Mouse (Mus musculus) erythroblast, embryonic 14.5 days (primary cell): ENCODE data around the gene Scaf4.

ENCODE experiments used
- GATA1 ChIP-seq: IDR thresholded peaks from 2 replicates; pipeline ENCODE4 v1.6.1; 2012; ENCODE audit warnings: low read length, inconsistent platforms, mixed read lengths
- TAL1 ChIP-seq: IDR thresholded peaks from 3 replicates; pipeline ENCODE4 v1.6.1; 2012; ENCODE audit warnings: low read length, inconsistent platforms, mixed read lengths

DNA sequence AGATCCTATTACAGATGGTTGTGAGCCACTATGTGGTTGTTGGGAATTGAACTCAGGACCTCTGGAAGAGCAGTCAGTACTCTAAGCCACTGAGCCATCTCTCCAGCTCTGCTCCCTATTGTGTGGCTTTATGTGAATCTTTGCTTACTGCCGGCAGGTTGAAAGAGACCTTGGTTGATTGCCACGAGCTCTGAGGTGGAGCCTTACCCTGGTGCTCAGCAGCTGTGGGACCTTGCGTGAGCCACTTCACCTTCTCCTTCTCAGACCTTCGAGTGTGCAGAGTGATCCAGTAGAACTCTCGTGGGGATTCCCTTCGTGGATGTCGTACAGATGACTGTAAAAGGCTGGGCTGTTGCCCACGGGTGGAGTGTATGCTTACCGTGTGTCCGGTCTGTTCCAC is 17.4 kb upstream of the Scaf4 start:
- TF ChIP-seq TAL1 (no peak), GATA1 (no peak)
